Mouse (Mus musculus): ENCODE measurements around the gene Sh3glb2. TPM values are rescaled to one million over a fixed set of nuclear protein-coding genes. Genes with fewer than 3 reads are reported as not detected.

Sh3glb2 gene
- 84.8 and 85.6 TPM in 2 replicates for polyA plus RNA-seq (2016; fragmentation: Nextera tagmentation; extraction: Ambion mirVana)

DNA sequence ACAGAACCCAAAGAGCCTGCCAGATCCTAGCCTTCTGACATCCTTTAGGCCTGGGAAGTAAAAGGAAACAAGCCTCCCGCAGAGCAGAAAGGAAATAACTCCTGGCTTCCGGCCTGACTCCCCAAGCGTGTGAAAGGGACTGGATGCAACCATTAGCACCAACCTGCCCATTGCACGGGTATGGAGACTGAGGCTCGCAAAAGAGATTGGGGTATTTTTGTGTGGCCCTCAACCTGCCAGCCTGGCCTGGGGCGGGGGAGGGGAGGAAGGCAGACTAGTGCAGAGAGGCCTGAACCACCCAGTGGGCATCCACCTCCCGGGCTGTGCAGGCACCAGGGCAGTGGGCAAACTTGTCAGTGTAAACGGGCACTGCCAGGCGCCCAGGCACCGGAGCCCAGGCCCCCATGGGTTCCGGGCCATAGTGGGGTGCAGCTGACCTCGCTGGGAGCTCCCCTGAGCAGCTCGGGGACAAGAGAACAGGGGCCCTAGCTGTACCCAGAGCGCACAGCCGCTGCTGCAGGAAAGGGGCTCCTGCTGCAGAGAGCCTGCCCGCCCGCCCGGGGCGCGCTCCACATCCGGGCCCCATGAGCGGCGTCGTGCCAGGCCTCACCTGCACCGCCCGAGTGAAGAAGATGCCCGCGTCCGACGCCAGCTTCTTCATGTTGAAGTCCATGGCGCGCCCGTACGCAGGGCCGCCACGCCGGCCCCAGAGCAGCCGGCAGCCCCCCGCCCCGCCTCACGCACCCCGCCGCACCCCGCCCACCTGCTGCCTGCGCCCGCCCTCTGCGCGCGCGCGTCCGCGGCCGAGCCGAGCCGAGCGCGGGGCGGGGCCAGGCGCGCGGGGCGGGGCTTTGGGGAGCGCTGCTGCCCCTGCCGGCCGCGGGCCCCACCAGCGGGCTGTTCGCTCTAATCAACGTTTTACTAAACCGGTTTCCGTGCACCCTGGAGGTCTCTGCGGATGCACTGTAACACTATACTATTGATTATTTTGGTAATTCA lies at the start of gene Sh3glb2:
Gene Sh3glb2, minus strand, starts transcription at position 805 of the 999 bp plus-strand sequence.
- peak; percentile 93 for DNase-seq (ENCODE audit: low spot score)
- Histone ChIP-seq H3K4me3 (peak within 1 kb of the TSS; percentile 66), H3K36me3 (replicated peaks) (peaks cover 25% of the 10 kb centered on the region), H3K4me1 (peaks cover 51% of the 10 kb centered on the region), H3K27ac (replicated peaks) (peak within 1 kb of the TSS; percentile 84), H3K9me3 (no peaks in the 10 kb centered on the region), H3K27me3 (replicated peaks; ENCODE audit: low read depth, poor library complexity, severe bottlenecking) (no peaks in the 10 kb centered on the region)
- 3% methylated on average over 73 of the region's 73 CpGs for WGBS

DNA sequence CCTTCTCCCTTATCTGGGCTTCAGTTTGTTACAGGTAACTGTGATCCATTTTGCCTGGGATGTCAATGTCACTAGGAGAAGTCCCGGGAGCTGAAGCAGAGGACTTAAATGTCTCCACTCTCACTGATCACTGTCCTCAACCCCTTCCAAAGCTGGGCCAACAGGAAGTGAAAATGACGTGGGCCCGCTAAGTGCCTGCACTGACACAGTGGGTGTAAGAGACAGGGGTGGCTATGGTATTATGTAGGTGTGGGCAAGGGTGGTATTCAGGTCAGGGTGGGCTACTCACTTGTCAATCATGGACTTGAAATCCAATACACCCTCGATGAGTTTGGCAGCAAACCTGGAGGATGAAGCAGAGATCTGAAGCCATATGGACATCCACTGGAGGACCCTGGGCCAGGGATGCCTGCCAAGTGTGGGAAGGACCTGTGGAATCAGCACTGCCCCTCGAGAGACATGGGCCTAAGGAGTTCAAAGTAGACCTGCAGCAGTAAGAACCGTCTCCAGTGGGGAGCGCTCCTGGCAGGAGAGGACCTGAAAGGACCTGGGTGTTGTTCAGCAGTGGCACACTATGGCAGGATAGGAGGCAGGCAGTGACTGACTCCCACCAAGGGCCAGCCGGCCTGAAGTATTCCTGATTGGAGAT lies 49.4 kb upstream of the Sh3glb2 start:
- Histone ChIP-seq H3K4me1 (peaks cover 7% of the 10 kb centered on the region), H3K27ac (replicated peaks) (no peak overlapping the region), H3K27me3 (replicated peaks; ENCODE audit: low read depth, poor library complexity, severe bottlenecking) (peaks cover 8% of the 10 kb centered on the region), H3K36me3 (replicated peaks) (peaks cover 76% of the 10 kb centered on the region), H3K4me3 (no peak overlapping the region), H3K9me3 (no peaks in the 10 kb centered on the region)
- WGBS = 82% methylated on average over 8 of the region's 8 CpGs
- DNase-seq (ENCODE audit: low spot score) = no peak

DNA sequence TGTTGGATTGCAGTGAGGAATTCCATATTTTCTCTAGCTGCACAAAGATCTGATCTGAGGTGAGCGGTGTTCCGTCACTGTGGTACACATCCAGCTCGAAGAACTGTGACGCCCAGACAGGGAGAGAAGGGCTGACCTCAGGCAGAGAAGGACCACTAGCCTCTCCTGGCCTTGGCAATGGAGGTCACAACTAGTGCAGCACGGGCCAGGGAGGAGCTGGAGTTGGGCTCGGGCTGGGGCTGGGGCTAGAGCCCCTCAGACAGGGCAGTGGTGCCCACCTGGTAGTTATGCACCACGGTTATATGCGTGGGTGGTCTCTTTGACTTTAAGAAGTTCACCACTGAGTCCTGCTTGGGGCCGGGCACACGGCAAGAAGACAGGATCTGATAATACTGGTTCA lies 48.6 kb upstream of the Sh3glb2 start:
- Histone ChIP-seq H3K4me3 (no peak overlapping the region), H3K9me3 (no peaks in the 10 kb centered on the region), H3K27ac (replicated peaks) (no peak overlapping the region), H3K4me1 (0 out of 2 replicates have a peak, but pooled peaks cover 1% of the 10 kb centered on the region), H3K36me3 (replicated peaks) (peaks cover 81% of the 10 kb centered on the region), H3K27me3 (replicated peaks; ENCODE audit: low read depth, poor library complexity, severe bottlenecking) (no peaks in the 10 kb centered on the region)
- WGBS = 92% methylated on average over 10 of the region's 10 CpGs
- no peak for DNase-seq (ENCODE audit: low spot score)

GRCm38 (mm10) chr2:30407221-30407620 lies 48.1 kb upstream of the Sh3glb2 start:
- Histone ChIP-seq H3K4me3 (no peak overlapping the region), H3K36me3 (replicated peaks) (peaks cover 81% of the 10 kb centered on the region), H3K9me3 (no peaks in the 10 kb centered on the region), H3K4me1 (no peaks in the 10 kb centered on the region), H3K27ac (replicated peaks) (no peak overlapping the region), H3K27me3 (replicated peaks; ENCODE audit: low read depth, poor library complexity, severe bottlenecking) (no peaks in the 10 kb centered on the region)
- 91% methylated on average over 2 of the region's 2 CpGs for WGBS
- DNase-seq (ENCODE audit: low spot score) = no peak

DNA sequence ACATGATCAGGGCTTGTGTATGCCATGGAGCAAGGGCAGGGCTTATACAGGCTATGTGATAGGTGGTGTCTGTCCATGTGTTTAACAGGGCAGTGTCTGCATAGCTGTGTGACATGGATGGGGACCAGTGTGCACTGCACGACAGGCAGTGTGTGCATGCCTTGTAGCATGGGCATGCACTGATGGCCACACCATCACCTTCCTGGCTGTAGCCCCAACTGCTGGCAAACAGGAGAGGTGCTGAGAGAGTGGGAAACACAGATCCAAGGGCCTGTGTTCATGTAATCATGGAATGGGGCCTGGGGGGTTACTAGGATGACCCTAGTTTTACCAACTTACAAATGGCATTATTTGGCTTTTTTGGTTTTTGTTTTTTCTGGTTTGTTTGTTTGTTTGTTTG lies 44.7 kb upstream of the Sh3glb2 start:
- Histone ChIP-seq H3K27me3 (replicated peaks; ENCODE audit: low read depth, poor library complexity, severe bottlenecking) (no peaks in the 10 kb centered on the region), H3K4me3 (no peak overlapping the region), H3K27ac (replicated peaks) (no peak overlapping the region), H3K4me1 (peaks cover 18% of the 10 kb centered on the region), H3K9me3 (no peaks in the 10 kb centered on the region), H3K36me3 (replicated peaks) (peaks cover 97% of the 10 kb centered on the region)
- DNase-seq (ENCODE audit: low spot score) = no peak
- WGBS = 90% methylated on average over 1 of the region's 1 CpGs

GRCm38 (mm10) chr2:30402843-30403242 lies 43.7 kb upstream of the Sh3glb2 start:
- peaks cover 97% of the 10 kb centered on the region for H3K36me3 ChIP-seq (replicated peaks)
- H3K27me3 ChIP-seq (replicated peaks; ENCODE audit: low read depth, poor library complexity, severe bottlenecking) = no peaks in the 10 kb centered on the region
- WGBS = 67% methylated on average over 2 of the region's 2 CpGs
- no peak overlapping the region for H3K27ac ChIP-seq (replicated peaks)
- peaks cover 28% of the 10 kb centered on the region for H3K4me1 ChIP-seq
- no peaks in the 10 kb centered on the region for H3K9me3 ChIP-seq
- no peak for DNase-seq (ENCODE audit: low spot score)
- H3K4me3 ChIP-seq = no peak overlapping the region

- Histone ChIP-seq H3K4me3 (no peak overlapping the region), H3K27ac (replicated peaks) (no peak overlapping the region), H3K9me3 (no peaks in the 10 kb centered on the region), H3K36me3 (replicated peaks) (peaks cover 97% of the 10 kb centered on the region), H3K27me3 (replicated peaks; ENCODE audit: low read depth, poor library complexity, severe bottlenecking) (no peaks in the 10 kb centered on the region), H3K4me1 (peaks cover 28% of the 10 kb centered on the region)
- WGBS = 92% methylated on average over 9 of the region's 9 CpGs
- no peak for DNase-seq (ENCODE audit: low spot score)
Observed at GRCm38 (mm10) chr2:30402351-30402826, 43.3 kb upstream of the Sh3glb2 start.

GRCm38 (mm10) chr2:30401581-30401980 lies 42.4 kb upstream of the Sh3glb2 start:
- no peaks in the 10 kb centered on the region for H3K27me3 ChIP-seq (replicated peaks; ENCODE audit: low read depth, poor library complexity, severe bottlenecking)
- DNase-seq (ENCODE audit: low spot score) = no peak
- no peak overlapping the region for H3K4me3 ChIP-seq
- no peaks in the 10 kb centered on the region for H3K9me3 ChIP-seq
- H3K36me3 ChIP-seq (replicated peaks) = peaks cover 97% of the 10 kb centered on the region
- no peak overlapping the region for H3K27ac ChIP-seq (replicated peaks)
- H3K4me1 ChIP-seq = peaks cover 28% of the 10 kb centered on the region
- 87% methylated on average over 1 of the region's 1 CpGs for WGBS

GRCm38 (mm10) chr2:30399191-30400171 lies 40.3 kb upstream of the Sh3glb2 start:
- Histone ChIP-seq H3K9me3 (no peaks in the 10 kb centered on the region), H3K27me3 (replicated peaks; ENCODE audit: low read depth, poor library complexity, severe bottlenecking) (no peaks in the 10 kb centered on the region), H3K27ac (replicated peaks) (peak overlapping the region; percentile 85), H3K36me3 (replicated peaks) (peaks cover 95% of the 10 kb centered on the region), H3K4me1 (peaks cover 30% of the 10 kb centered on the region), H3K4me3 (peak overlapping the region; percentile 11; the same call in 1 of the 2 replicates)
- DNase-seq (ENCODE audit: low spot score) = peak; percentile 32
- WGBS = 45% methylated on average over 20 of the region's 20 CpGs

GRCm38 (mm10) chr2:30397986-30398512 lies 38.9 kb upstream of the Sh3glb2 start:
- 72% methylated on average over 10 of the region's 10 CpGs for WGBS
- Histone ChIP-seq H3K9me3 (no peaks in the 10 kb centered on the region), H3K27me3 (replicated peaks; ENCODE audit: low read depth, poor library complexity, severe bottlenecking) (no peaks in the 10 kb centered on the region), H3K27ac (replicated peaks) (0 out of 2 replicates have a peak overlapping the region, but pooled peaks have one; percentile 85), H3K36me3 (replicated peaks) (peaks cover 88% of the 10 kb centered on the region), H3K4me3 (no peak overlapping the region), H3K4me1 (peaks cover 44% of the 10 kb centered on the region)
- no peak for DNase-seq (ENCODE audit: low spot score)

DNA sequence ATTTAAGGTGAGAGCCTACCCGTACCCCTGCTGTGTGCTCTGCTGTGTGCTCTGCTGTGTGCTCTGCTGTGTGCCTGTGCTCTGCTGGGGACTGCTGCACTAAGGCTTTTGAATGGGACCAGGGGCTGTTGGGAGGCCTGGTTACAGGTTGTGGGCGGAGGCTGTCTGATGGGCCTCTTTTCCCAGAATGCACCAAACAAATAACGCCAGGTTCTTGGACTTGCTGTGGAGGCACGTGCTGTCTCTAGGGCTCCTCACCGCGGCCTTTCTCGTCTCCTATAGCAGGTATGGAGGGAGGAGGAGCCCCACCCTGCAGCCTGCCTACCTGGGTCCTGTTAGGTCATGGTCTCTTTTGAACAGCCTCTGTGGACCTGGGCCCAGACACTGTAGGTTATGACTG lies 37.1 kb upstream of the Sh3glb2 start:
- H3K27me3 ChIP-seq (replicated peaks; ENCODE audit: low read depth, poor library complexity, severe bottlenecking) = no peaks in the 10 kb centered on the region
- no peak overlapping the region for H3K27ac ChIP-seq (replicated peaks)
- peaks cover 70% of the 10 kb centered on the region for H3K36me3 ChIP-seq (replicated peaks)
- H3K4me3 ChIP-seq = no peak overlapping the region
- no peak for DNase-seq (ENCODE audit: low spot score)
- peaks cover 54% of the 10 kb centered on the region for H3K4me1 ChIP-seq
- H3K9me3 ChIP-seq = no peaks in the 10 kb centered on the region
- WGBS = 90% methylated on average over 7 of the region's 7 CpGs

All from embryonic facial prominence, embryonic 10.5 days (tissue).